Mouse (Mus musculus): Measurements from ENCODE around the gene Wasf3. TPM values are rescaled to one million over a fixed set of nuclear protein-coding genes. Genes with fewer than 3 reads are reported as not detected.
"Not testable (repeated sequence)": the region's sequence is repeated elsewhere in the genome, so short reads cannot be mapped to it uniquely, and the experiment has no call there.

Wasf3 gene
- not detected for polyA plus RNA-seq (2017; shearing (Covaris generic))

DNA sequence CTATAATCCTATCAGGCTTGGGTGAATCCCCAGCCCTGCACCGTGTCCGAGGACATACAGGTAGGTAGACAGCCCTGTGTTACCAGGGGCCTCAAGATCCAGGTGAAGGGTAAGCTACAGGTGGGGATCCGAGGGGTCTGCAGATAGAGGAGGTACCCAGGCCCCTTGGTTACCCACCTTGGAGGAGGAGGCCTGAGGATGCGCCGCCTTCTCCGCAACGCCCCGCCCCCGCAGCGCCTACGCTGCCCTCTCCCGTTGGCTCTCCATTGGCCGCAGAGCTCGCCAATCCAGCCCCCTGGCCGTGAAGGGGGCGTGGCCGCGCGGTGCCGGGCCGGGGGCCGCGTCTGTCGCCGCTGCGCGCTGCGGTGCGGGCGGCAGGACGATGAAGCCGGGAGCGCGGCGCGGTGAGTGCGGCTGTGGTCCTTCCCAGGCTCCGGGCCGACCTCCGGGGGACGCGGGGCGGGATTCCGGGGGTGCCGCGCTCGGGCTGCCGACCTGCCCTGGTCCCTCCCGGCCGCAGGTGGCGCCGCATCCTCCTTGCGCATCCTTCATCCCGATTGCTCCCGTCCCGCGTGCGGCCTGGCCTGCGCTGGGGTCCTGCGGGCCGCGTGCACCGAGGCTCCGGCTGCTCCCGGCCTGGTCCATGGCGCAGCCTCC, at the start of gene Wasf3:
Gene Wasf3, plus strand, starts transcription at position 51 of the 657 bp plus-strand sequence.
- no peak for ATAC-seq

DNA sequence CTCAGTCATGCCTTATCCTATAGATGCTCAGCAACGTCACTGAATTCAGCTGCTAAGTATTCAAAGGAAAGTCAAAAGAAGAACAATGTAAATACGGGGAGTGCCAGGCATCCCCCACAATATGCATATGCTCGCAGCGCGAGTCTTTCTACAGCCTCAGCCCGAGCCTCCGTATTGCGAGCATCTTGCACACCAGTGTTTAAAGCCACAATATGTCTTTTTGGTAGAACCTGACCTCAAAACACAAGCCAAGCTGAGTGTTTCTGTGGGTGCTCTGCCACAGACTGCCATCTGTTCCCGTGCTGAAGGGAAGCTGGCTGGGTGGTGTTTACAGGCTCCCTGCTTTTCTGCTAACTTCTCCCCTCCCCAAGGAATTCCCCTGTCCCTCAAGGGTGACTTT, 46.7 kb upstream of the Wasf3 start:
- ATAC-seq: no peak

DNA sequence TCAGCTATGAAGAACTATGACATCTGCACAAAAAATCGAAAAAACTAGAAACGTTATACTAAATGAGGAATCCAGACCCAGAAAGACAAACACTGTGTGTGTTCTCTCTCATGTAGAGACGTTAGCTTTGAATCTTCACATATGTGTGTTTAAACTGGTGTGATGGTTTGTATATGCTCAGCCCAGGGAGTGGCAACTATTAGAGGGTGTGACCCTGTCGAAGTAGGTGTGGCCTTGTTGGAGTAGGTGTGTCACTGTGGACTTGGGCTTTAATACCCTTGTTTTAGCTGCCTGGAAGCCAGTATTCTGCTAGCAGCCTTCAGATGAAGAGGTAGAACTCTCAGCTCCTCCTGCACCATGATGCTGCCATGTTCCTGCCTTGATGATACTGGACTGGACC, 44.7 kb upstream of the Wasf3 start:
- ATAC-seq: no peak

DNA sequence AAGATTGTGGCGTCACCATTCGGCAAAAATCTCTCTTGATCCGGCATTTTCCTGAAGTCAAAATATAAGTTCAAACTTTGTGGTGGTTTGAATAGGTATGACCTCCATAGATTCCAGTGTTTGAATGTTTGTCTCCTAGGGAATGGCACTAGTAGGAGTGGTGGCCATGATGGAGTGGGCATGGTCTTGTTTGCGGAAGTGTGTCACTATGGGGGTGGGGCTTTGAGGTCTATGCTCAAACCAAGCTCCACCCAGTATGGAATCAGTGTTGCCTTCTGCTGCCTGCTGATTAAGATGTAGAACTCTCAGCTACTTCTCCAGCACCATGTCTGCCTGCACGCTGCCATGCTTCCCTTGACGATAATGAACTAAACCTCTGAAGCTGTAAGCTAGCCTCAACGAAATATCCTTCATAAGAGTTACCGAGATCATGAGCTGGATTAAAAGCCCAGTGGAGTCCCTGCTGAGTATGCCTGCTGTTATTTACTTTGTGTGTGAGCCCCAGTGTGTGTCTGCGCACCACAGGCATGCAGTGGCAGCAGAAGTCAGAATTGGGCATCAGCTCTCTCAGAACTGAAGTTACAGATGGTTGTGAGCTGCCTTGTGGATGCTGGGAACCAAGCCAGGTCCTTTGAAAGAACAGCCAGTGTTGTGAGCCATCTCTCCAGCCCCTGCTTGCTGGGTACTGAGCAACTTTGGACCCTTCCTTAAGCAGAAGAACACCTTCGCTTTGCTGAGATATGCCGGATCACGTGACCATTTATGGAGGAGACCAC, 39.7 kb upstream of the Wasf3 start:
- ATAC-seq: no peak

DNA sequence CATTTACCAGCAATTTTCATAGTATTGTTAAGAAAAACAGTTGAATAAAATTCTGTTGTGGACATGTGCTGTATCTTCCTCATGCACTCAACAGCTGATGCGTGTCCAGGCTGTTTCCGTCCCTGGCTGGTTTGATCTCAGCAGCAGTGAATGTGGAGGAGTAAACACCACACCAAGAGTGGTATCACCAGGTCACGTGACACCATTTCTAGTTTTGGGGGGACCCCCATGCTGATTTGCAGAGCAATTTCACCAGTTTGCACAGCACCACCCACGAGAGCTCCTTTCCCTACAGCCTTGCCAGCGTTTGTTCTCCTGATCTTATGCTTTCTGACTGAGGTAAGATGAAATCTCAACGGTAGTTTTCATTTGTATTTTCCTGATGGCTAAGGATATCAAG, 37.7 kb upstream of the Wasf3 start:
- no peak for ATAC-seq

DNA sequence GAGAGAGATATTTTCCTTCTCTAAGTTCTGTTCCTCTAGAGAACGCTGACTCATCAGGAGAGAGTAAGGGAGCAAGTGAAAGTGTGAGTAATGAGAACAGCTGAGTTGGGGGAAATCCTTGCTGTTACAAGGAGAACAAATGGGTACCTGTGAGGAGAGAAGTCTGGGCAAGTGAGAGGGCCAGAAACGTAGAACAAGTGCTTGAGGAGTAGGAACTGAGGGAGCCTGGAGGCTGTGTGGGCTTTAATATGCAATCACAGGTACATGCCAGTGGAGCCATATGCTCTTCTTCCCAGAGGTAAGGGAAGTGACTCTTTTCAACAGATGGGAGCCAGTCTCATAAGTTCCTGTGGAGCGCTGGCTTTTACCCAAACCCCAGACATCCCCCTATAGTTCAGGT, 35.6 kb upstream of the Wasf3 start:
- ATAC-seq: no peak

DNA sequence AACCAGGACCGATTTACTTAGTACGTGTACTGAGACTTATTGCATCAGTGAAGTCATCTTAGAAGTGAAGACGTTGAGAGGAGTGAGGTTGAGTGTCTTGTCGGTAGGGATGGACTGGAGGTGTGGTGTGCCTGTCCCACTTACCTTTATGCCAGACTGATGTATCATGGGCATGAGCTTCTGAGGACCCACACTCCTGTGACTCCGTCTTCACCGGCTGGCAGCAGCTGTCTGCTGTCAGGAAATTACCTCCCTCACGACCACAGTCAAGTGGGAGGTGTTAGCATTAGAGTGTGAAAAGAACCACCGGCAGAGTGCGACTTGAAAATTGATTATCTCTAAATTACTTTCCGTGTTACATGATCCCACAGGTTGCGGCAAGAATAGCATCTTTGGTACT, 34.0 kb upstream of the Wasf3 start:
- ATAC-seq: no peak

DNA sequence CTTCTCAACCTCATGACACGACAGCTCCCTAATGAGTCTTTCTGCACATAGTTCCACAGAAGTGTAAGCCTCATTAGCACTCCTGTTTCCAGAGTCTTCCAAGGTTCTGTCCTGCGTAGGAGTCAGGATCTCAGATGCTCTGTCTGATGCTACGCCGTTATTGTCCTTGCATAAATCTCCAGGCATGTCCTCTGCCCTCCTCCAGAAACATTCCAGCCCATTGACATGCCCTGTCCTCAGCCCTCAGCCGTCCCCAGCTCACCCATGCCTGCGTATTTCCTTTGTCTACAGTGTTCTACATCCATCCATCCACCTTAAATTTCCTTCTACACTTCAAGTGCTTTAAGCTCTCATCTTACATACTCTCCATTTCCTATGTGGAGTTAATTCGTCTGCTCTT, 32.8 kb upstream of the Wasf3 start:
- no peak for ATAC-seq

DNA sequence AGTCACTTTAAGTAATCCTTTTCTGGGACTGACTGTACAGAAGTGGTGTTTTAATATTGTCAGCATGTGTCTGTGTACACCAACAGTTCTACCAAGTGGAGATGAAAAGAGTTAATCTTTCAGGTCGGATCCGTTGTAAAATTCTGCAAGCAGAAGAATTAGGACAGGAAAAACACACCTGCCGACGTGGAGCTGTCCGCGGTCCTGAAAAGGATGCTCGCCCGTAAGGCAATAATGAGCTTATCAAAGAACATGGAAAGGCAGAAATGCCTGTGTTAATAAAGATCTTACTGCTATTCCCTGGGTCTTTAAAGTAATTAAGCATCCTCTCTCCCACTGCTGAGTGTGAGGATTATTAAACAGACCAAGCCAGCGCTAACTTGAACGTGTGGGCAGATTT, 24.4 kb upstream of the Wasf3 start:
- no peak for ATAC-seq

DNA sequence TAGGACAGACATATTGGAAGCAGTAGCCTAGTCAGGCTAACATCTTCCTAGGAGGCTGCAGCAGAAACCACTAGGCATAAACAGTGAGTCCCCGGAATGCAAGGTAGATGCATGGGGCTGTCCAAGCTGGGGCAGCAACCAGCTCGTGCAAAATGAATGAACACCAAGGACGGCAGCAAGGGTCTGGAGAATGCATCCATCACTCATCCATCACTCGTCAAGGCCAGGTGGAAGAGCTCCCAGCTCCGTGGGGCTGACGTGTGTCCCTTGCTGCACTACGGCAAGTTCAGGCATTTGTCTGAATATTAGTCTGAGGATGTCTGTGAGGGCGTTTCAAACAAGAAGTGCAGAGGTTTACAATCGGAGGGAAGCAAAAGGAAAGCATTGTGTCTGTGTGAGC, 22.1 kb upstream of the Wasf3 start:
- ATAC-seq: no peak

DNA sequence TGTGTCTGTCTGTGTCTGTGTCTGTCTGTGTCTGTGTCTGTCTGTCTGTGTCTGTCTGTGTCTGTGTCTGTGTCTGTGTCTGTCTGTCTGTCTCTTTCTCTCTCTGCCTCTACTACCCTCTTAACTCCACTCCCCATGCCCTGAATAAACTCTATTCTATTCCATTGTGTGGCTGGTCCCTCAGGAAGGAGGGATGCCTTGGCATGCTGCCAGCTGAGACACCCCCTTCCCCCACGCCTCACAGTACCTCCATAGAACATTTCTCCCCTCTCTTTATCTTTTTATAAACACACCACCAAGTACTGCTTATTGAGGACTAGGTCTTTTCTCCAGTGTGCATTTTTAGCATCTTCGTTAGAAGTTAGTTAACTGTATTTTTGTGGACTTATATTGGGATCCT, 16.4 kb upstream of the Wasf3 start:
- ATAC-seq: no peak

DNA sequence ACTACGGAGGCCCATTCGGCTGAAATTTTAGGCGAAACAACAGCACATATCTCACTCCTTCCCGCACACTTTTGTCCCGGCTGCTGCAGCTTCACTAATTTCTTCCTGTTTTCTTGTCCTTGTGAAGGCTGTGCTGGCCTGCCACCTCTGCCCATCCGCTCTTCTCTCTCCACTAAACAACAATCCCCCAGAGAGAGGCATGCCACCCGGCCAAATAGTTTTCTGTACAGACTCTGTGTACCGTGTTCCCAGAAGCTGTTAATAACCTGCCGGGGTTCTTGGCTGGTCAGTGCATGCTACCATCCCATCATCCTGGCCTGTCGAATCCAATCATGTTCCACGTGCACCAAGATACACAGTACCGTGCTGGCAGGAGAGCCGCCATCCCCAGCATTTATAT, 15.8 kb upstream of the Wasf3 start:
- ATAC-seq: no peak

DNA sequence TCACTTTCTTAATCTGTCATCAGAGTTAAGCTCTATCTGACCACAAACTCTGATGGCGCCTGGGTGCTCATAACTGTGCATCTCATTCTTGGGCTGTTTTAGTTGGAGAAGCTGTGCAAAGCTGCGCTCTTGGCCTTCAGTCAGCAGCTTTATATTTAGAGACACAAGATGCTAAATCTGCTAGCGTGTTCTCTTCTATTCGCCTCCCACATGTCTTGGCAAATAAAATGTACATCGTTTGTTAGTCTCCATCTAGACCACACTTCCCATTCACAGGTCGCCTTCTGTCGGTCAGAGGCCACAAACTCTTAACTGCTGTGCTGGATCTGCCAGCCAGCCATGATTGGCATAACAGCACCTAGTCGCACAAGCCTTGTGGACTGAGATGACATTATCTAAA, 14.0 kb upstream of the Wasf3 start:
- no peak for ATAC-seq

DNA sequence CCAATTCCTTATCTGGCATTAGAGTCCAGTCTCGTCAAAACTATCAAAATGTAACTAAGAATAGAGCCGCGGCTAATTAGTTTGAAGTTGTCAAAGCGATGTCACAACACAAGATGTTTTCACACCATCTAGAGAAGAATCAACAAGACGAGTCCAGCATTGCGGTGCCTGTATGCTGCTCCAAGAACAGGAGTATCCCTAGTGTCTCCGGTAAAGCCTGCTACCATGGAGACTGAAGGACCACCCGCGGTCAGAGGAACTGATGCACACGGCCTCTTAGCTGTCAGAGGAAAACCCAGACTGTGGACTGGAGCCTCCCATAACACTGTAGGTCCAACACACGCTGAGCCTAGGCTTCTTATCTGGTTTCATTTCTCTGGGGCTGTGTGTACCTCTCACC, 11.5 kb upstream of the Wasf3 start:
- ATAC-seq: no peak

DNA sequence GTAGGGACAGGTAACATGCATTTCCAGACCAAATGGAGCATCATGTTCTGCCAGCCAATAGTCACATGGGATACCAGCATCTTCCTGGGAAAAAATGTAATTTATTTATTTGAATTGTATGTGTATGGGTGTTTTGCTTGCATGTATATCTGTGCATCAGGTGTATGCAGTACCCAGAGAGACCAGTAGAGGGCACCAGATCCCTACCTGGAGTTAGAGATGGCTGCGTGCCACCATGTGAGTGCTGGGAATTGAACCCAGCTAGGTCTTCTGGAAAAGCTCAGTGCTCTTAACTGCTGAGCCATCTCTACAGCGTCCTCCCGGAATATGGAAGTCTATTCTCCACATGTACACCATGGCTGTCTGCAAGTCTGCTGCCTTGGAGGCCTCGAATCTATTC, 8.2 kb upstream of the Wasf3 start:
- no peak for ATAC-seq

DNA sequence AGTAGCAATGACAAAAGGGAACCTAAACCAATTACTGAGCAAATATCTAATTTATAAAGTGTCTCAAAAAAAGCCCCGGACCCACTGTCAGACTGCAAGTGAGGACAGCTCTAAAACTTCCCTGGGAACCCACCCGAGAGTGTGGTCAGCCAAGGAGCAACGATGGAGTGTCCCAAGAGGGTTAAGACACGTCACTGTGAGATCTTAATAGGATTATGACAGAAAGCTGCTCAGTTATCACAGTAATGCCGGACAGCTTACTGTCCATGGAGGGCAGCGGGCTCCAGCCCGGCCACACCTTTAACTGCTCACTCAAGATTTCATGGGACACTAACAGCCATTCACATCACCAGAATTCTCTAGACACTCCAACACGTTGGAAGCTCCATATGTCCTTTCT, 4.7 kb upstream of the Wasf3 start:
- no peak for ATAC-seq

DNA sequence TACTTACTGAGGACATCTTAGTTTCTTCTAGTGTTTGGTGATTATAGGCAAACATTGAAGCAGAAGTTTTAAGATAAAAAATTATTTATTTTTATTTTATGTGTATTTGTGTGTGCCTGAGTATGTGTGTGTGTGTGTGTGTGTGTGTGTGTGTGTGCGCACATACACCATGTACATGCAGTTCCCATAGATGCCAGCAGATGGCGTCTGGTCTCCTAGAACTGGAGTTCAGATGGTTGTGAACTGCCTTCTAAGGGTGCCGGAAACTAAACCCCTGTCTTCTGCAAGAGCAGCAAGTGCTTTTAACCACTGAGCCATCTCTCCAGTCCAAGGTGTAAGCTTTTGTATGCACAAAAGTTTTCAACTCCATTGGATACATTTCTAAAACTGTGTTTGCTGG, 2.5 kb upstream of the Wasf3 start:
- ATAC-seq: no peak

DNA sequence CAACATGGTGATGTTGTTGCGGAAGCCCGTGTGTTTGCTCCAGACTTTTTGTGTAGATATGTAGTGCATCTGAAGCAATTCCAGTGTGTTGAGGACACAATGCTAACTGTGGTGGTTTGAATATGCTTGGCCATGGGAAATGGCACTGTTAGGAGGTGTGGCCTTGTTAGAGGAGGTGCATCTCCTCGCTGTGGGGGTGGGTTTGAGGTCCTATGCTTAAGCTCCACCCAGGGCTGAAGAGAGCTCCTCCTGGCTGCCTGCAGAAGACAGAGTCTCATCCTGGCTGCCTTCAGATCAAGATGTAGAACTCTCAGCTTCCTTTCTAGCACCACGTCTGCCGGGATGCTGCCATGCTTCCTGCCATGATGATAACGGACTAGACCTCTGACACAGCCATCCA, 1.4 kb upstream of the Wasf3 start:
- ATAC-seq: no peak

DNA sequence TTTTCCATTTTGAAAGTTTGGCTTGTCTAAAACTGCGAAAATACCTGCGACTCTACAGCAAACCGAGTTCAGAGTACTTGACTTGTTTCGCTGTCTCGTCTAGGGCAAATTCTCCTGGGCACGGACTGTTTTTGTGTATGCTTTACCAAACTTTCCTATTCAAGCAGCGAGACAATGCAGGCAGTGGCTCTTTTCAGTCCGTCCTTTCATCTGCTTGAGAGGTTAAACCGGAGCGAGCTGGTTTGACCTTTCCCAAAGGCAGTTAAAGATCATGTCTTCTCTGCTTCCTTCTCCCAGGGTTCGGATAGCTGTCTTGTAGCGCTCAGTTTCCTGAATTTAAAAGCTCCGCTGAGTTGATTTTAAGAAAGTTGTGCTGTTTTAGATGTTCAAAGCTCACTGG, 1.2 kb downstream of the Wasf3 start:
- ATAC-seq: no peak

DNA sequence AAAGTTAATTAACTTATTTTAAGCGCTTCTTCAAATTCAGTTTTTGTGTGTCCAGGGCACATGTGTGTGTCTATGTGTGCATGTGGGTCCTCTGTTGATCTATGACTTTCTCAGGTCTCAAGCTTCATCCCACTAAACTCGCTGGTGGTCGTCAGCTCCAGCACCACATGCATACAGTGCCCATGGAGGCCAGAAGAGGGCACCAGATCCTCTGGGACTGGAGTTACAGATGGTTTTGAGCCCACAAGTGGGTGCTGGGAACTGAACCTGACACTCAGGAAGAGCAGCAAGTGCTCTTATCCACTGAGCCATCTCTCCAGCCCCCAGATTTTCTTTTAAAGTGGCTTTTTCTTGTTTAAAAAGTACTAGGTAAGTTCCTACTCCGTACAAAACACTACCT, 2.1 kb downstream of the Wasf3 start:
- no peak for ATAC-seq

DNA sequence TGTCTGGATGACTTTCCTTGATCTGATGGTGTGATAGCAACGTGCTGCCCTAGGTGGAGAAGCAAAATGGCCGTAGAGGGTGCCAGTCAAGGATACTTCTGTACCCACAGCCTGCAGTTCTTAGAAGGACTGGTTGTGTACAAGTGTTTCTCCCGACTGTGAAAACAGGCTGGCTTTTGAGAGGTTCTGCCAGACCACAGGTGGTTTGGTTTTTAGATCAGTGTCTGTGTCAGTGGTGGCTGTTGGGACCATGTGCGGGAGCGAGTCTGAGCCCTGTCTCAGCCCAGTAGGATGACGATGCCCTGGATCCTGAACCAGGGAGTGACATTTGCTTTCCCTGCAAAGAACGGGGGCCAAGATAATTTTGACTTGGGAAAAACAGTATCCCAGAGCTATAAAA, 9.8 kb downstream of the Wasf3 start:
- no peak for ATAC-seq

DNA sequence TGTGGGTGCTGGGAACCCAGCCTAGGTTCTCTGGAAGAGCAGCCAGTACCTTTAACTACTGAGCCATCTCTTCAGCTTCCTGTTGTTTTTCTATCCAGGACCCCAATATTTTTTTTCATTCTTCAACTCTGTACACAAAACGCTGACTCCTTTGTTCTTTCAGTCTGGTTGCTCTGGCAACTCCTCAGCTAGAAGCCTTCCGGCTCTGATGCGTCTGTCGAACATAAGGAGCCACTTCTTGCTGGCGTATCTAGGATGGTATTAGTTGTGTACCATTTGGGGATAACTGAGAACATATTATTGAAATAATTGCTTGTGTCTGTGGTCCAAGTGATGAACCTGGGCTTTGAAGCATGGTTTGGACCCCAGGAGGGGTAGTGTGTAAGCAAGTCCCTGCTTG, 12.5 kb downstream of the Wasf3 start:
- no peak for ATAC-seq

DNA sequence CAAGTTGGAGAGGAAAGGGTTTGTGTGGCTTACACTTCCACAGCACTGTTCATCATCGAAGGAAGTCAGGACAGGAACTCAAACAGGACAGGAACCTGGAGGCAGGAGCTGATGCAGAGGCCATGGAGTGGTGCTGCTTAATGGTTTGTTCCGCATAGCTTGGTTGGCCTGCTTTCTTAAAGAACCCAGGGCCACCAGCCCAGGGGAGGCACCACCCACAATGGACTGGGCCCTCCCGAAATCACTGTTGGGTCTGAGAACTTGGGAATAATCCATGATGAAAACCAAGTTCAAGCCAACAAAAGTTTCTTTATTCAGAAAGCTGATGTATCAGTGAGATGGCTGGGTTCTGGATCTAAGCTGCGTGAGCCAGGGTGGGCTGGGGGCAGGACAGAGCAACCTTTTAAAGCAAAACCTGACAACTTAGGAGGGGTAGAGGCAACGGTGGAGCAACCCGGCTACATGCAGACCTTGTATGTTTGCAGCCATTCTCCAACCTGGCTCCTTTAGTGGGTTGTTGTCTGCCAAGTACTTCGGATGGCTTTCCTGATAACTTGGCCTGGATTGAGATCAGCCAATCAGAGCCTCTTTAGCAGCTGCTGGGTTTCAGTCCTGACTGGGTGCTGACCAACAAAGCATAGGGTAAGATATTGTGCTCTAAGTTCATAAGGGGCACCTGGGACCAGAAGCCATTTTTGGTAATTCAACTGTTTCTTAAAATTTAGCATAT, 13.8 kb downstream of the Wasf3 start:
- no peak for ATAC-seq

DNA sequence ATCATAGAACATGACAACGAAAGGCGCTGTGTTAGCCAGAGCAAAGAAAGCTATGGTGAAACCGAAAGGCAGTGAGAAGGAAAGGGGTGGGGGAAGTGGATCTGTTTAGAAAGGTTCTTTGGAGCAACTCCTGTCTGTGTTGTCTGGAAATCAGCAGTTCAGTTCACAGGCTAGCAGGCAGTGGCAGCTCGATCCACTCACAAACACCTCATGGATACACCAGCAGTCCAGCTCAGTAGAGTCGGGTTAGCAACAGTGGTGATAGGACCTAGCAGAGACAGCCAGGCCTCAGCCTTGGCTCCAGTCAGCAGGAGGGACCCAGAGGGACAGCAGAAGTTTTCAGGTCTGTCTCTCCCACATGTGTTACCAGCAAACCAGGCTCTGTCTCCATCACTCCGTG, 16.2 kb downstream of the Wasf3 start:
- ATAC-seq: not testable (repeated sequence)

Data from CD4-positive, CD25-positive, alpha-beta regulatory T cell, adult 4 months (primary cell).